Mouse (Mus musculus): ENCODE data around the gene Erv3.

Erv3 gene

GRCm38 (mm10) chr2:131825498-131825897, 34.0 kb downstream of the Erv3 start:
- no peak for DNase-seq (ENCODE audit: low read depth, low spot score)

- DNase-seq (ENCODE audit: low read depth, low spot score), result no peak
Measured at GRCm38 (mm10) chr2:131823931-131824330, 35.6 kb downstream of the Erv3 start.

- DNase-seq (ENCODE audit: low read depth, low spot score), result no peak
Measured at GRCm38 (mm10) chr2:131822492-131822891, 37.1 kb downstream of the Erv3 start.

- DNase-seq (ENCODE audit: low read depth, low spot score), result no peak
Measured at GRCm38 (mm10) chr2:131821708-131821990, 37.9 kb downstream of the Erv3 start.

- peak; percentile 91 for DNase-seq (ENCODE audit: low read depth, low spot score)
Measured at GRCm38 (mm10) chr2:131820932-131821707, 38.4 kb downstream of the Erv3 start.

GRCm38 (mm10) chr2:131820088-131820675, 39.4 kb downstream of the Erv3 start:
- DNase-seq (ENCODE audit: low read depth, low spot score), result peak; percentile 91

GRCm38 (mm10) chr2:131814327-131814726, 45.2 kb downstream of the Erv3 start:
- no peak for DNase-seq (ENCODE audit: low read depth, low spot score)

- DNase-seq (ENCODE audit: low read depth, low spot score), result no peak
Measured at GRCm38 (mm10) chr2:131813437-131813836, 46.1 kb downstream of the Erv3 start.

- DNase-seq (ENCODE audit: low read depth, low spot score), result peak; percentile 85
Measured at GRCm38 (mm10) chr2:131812480-131813137, 46.9 kb downstream of the Erv3 start.

GRCm38 (mm10) chr2:131811607-131812006, 47.9 kb downstream of the Erv3 start:
- no peak for DNase-seq (ENCODE audit: low read depth, low spot score)

- peak; percentile 39 for DNase-seq (ENCODE audit: low read depth, low spot score)
Measured at GRCm38 (mm10) chr2:131808856-131809255, 50.7 kb downstream of the Erv3 start.

GRCm38 (mm10) chr2:131807660-131808059, 51.9 kb downstream of the Erv3 start:
- no peak for DNase-seq (ENCODE audit: low read depth, low spot score)

GRCm38 (mm10) chr2:131806863-131807262, 52.7 kb downstream of the Erv3 start:
- DNase-seq (ENCODE audit: low read depth, low spot score), result no peak

GRCm38 (mm10) chr2:131805306-131805705, 54.2 kb downstream of the Erv3 start:
- no peak for DNase-seq (ENCODE audit: low read depth, low spot score)

GRCm38 (mm10) chr2:131803801-131804200, 55.7 kb downstream of the Erv3 start:
- DNase-seq (ENCODE audit: low read depth, low spot score), result no peak

Measured in brain, adult 2 months (tissue).